Mouse (Mus musculus) MEL (cell line): Measurements from ENCODE around the gene Olfr1447. TPM values are rescaled to one million over a fixed set of nuclear protein-coding genes. Genes with fewer than 3 reads are reported as not detected.

Experiments used
- DNase-seq: peaks from one replicate; pipeline ENCODE4 v3.0.0; 2011; ENCODE audit warnings: low read depth, low spot score
- H3K27ac ChIP-seq: 2 replicates; pipeline ENCODE4 v1.5.1; 2012; ENCODE audit warnings: low read depth, mild to moderate bottlenecking, control low read depth, low read length, moderate library complexity; ENCODE audit not compliant: control insufficient read depth
- H3K27me3 ChIP-seq, 2 experiments: fragments of 150-350 bp in 1 of 2; sonication (generic) in 1 of 2; 2 replicates each; pipeline ENCODE4 v1.6.1; 2012; ENCODE audit warnings: low read length in 2 of 2, mild to moderate bottlenecking in 2 of 2, improper control_type of control experiment in 1 of 2, moderate library complexity in 1 of 2; ENCODE audit not compliant: insufficient read depth in 2 of 2, control insufficient read depth in 1 of 2
- H3K36me3 ChIP-seq, 2 experiments: 2 replicates each; pipeline ENCODE4 v1.6.1; 2012 to 2014; ENCODE audit warnings: low read length in 2 of 2, improper control_type of control experiment in 1 of 2, inconsistent platforms in 1 of 2, mild to moderate bottlenecking in 1 of 2; ENCODE audit not compliant: insufficient read depth in 2 of 2, control insufficient read depth in 1 of 2
- H3K4me1 ChIP-seq, 2 experiments: fragments of 150-350 bp in 1 of 2; sonication (generic) in 1 of 2; 2 replicates each; pipeline ENCODE4 v1.6.1; 2012; ENCODE audit warnings: low read length in 2 of 2, improper control_type of control experiment in 1 of 2, mild to moderate bottlenecking in 1 of 2; ENCODE audit not compliant: insufficient read depth in 2 of 2, control insufficient read depth in 1 of 2
- H3K4me3 ChIP-seq, 2 experiments: fragments of 150-350 bp in 1 of 2; sonication (generic) in 1 of 2; 2 replicates each; pipeline ENCODE4 v1.5.1; 2012; ENCODE audit warnings: low read depth in 2 of 2, low read length in 2 of 2, mild to moderate bottlenecking in 2 of 2, moderate library complexity in 2 of 2, control low read depth in 1 of 2, improper control_type of control experiment in 1 of 2; ENCODE audit not compliant: control insufficient read depth in 1 of 2, insufficient read depth in 1 of 2
- H3K79me2 ChIP-seq: 2 replicates; pipeline ENCODE4 v1.6.1; 2012; ENCODE audit warnings: mild to moderate bottlenecking, low read length, moderate library complexity; ENCODE audit not compliant: control insufficient read depth, poor library complexity, insufficient read depth
- H3K9ac ChIP-seq: 2 replicates; pipeline ENCODE4 v1.6.1; 2012; ENCODE audit warnings: low read depth, mild to moderate bottlenecking, control low read depth, low read length, moderate library complexity; ENCODE audit not compliant: control insufficient read depth, poor library complexity, severe bottlenecking
- H3K9me3 ChIP-seq: fragments of 150-350 bp; sonication (generic); replicated peaks from 2 replicates; pipeline ENCODE4 v1.6.1; 2012; ENCODE audit warnings: mild to moderate bottlenecking, low read length, improper control_type of control experiment, moderate library complexity; ENCODE audit not compliant: insufficient read depth
- BHLHE40 ChIP-seq: IDR thresholded peaks from 2 replicates; pipeline ENCODE4 v1.6.1; 2012; ENCODE audit warnings: low read depth, mild to moderate bottlenecking, inconsistent platforms, low read length, improper control_type of control experiment, borderline replicate concordance
- CHD1 ChIP-seq: IDR thresholded peaks from 2 replicates; pipeline ENCODE4 v1.6.1; 2012; ENCODE audit warnings: low read depth, mild to moderate bottlenecking, inconsistent platforms, low read length, improper control_type of control experiment
- CHD2 ChIP-seq: IDR thresholded peaks from 2 replicates; pipeline ENCODE4 v1.6.1; 2011; ENCODE audit warnings: low read length, improper control_type of control experiment
- E2F4 ChIP-seq: IDR thresholded peaks from 2 replicates; pipeline ENCODE4 v1.6.1; 2011; ENCODE audit warnings: low read depth, low read length, improper control_type of control experiment, borderline replicate concordance
- GABPA ChIP-seq: IDR thresholded peaks from 2 replicates; pipeline ENCODE4 v1.6.1; 2012; ENCODE audit warnings: low read depth, mild to moderate bottlenecking, inconsistent platforms, low read length, improper control_type of control experiment, moderate library complexity
- GATA1 ChIP-seq: IDR thresholded peaks from 2 replicates; pipeline ENCODE4 v1.6.1; 2011; ENCODE audit warnings: low read depth, low read length, improper control_type of control experiment
- JUND ChIP-seq: IDR thresholded peaks from 2 replicates; pipeline ENCODE4 v1.6.1; 2011; ENCODE audit warnings: low read depth, mild to moderate bottlenecking, improper control_type of control experiment, low read length
- MAX ChIP-seq: IDR thresholded peaks from 2 replicates; pipeline ENCODE4 v1.6.1; 2011; ENCODE audit warnings: low read length, improper control_type of control experiment
- MAZ ChIP-seq: IDR thresholded peaks from 2 replicates; pipeline ENCODE4 v1.6.1; 2012; ENCODE audit warnings: low read depth, mild to moderate bottlenecking, inconsistent platforms, low read length, improper control_type of control experiment
- MEF2A ChIP-seq: IDR thresholded peaks from 2 replicates; pipeline ENCODE4 v1.6.1; 2014; ENCODE audit warnings: low read depth, mild to moderate bottlenecking, inconsistent platforms, low read length, improper control_type of control experiment; ENCODE audit not compliant: poor library complexity, insufficient replicate concordance, severe bottlenecking; ENCODE audit errors: extremely low read depth
- MYB ChIP-seq: IDR thresholded peaks from 2 replicates; pipeline ENCODE4 v1.6.1; 2011; ENCODE audit warnings: mild to moderate bottlenecking, low read depth, low read length, improper control_type of control experiment
- MYC ChIP-seq: IDR thresholded peaks from 2 replicates; pipeline ENCODE4 v1.6.1; 2011; ENCODE audit warnings: low read depth, mild to moderate bottlenecking, low read length, improper control_type of control experiment, moderate library complexity
- NELFE ChIP-seq: IDR thresholded peaks from 2 replicates; pipeline ENCODE4 v1.6.1; 2011; ENCODE audit warnings: low read depth, low read length, improper control_type of control experiment
- POLR2AphosphoS2 ChIP-seq: IDR thresholded peaks from 2 replicates; pipeline ENCODE4 v1.6.1; 2011; ENCODE audit warnings: low read length, improper control_type of control experiment
- POLR2AphosphoS5 ChIP-seq: IDR thresholded peaks from 2 replicates; pipeline ENCODE4 v1.6.1; 2012; ENCODE audit warnings: low read depth, borderline replicate concordance, mild to moderate bottlenecking, inconsistent platforms, low read length, moderate library complexity, mixed read lengths
- RCOR1 ChIP-seq: IDR thresholded peaks from 2 replicates; pipeline ENCODE4 v1.6.1; 2012; ENCODE audit warnings: low read depth, mild to moderate bottlenecking, inconsistent platforms, low read length, improper control_type of control experiment
- SIN3A ChIP-seq: IDR thresholded peaks from 2 replicates; pipeline ENCODE4 v1.6.1; 2012; ENCODE audit warnings: low read length, improper control_type of control experiment, inconsistent platforms
- TAL1 ChIP-seq: IDR thresholded peaks from 2 replicates; pipeline ENCODE4 v1.6.1; 2012; ENCODE audit warnings: mild to moderate bottlenecking, inconsistent platforms, low read length, moderate library complexity, mixed read lengths
- TBP ChIP-seq: IDR thresholded peaks from 2 replicates; pipeline ENCODE4 v1.8.0; 2011; ENCODE audit warnings: low read depth, low read length, improper control_type of control experiment
- TCF12 ChIP-seq: IDR thresholded peaks from 2 replicates; pipeline ENCODE4 v1.6.1; 2014; ENCODE audit warnings: low read depth, mild to moderate bottlenecking, inconsistent platforms, low read length, improper control_type of control experiment, moderate library complexity
- UBTF ChIP-seq: IDR thresholded peaks from 2 replicates; pipeline ENCODE4 v1.6.1; 2012; ENCODE audit warnings: low read depth, mild to moderate bottlenecking, inconsistent platforms, low read length, improper control_type of control experiment, moderate library complexity, borderline replicate concordance; ENCODE audit not compliant: insufficient read depth
- USF1 ChIP-seq: IDR thresholded peaks from 2 replicates; pipeline ENCODE4 v1.6.1; 2014; ENCODE audit warnings: low read depth, mild to moderate bottlenecking, inconsistent platforms, low read length, improper control_type of control experiment, moderate library complexity
- USF2 ChIP-seq, 2 experiments: IDR thresholded peaks; 2 replicates each; pipeline ENCODE4 v1.6.1; 2011 to 2012; ENCODE audit warnings: improper control_type of control experiment in 2 of 2, low read length in 2 of 2, borderline replicate concordance in 1 of 2, inconsistent platforms in 1 of 2, low read depth in 1 of 2, mild to moderate bottlenecking in 1 of 2; ENCODE audit not compliant: insufficient read depth in 1 of 2
- ZC3H11A ChIP-seq: IDR thresholded peaks from 2 replicates; pipeline ENCODE4 v1.6.1; 2012; ENCODE audit warnings: low read depth, mild to moderate bottlenecking, inconsistent platforms, low read length, improper control_type of control experiment
- ZNF384 ChIP-seq: IDR thresholded peaks from 2 replicates; pipeline ENCODE4 v1.6.1; 2012; ENCODE audit warnings: low read depth, mild to moderate bottlenecking, inconsistent platforms, low read length, improper control_type of control experiment
- polyA plus RNA-seq, 2 experiments: library from polyadenylated mRNA; stranded (reverse) in 1 of 2; unstranded in 1 of 2; fragments of >175 nt in 1 of 2; fragments of >200 nt in 1 of 2; gene quantifications; 2 replicates each; pipeline versions ENCODE4 v1.2.1 to v1.2.4; 2012; ENCODE audit warnings: low replicate concordance in 2 of 2, low read depth in 1 of 2; ENCODE audit not compliant: insufficient read length in 2 of 2, insufficient read depth in 1 of 2, missing spikeins in 1 of 2
- total RNA-seq: library from RNA; depleted of rRNA; stranded (reverse); fragments of 300-350 nt; gene quantifications from 2 replicates; pipeline ENCODE4 v1.2.3, GENCODE M21; 2012

The Olfr1447 gene
- total and polyA plus RNA-seq, 3 experiments: not detected

DNA sequence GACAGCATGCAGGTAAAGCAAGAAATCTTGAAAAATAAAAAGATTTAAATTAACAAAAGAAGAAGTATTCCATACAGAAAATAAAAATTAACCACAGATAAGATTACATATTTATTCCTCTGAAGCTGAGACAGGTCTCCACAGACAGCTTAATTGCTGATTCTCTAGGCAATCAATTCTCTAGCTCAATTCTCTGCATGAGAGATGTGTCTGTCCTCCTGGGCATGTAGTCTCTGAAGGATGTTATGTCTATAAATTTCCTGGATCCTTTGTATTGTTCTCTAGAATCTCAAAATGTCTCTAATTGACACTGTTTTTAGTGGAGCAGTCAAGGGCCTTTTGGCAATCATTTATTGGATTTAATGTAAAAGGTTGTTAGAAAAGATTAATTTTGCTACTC is 27.0 kb upstream of the Olfr1447 start, which contains the start of gene Olfr1449:
Gene Olfr1449, plus strand, starts transcription at position 301 of the 400 bp plus-strand sequence.
- no peak for DNase-seq
- Histone ChIP-seq H3K4me3 (no peak within 1 kb of the TSS), H3K9me3 (no peaks in the 10 kb centered on the region), H3K4me1 (no peaks in the 10 kb centered on the region), H3K27ac (no peak within 1 kb of the TSS), H3K9ac (no peak within 1 kb of the TSS), H3K36me3 (no peaks in the 10 kb centered on the region), H3K79me2 (no peaks in the 10 kb centered on the region), H3K27me3 (no peaks in the 10 kb centered on the region)
- TF ChIP-seq JUND: no peak
- no peak for TF ChIP-seq E2F4
- TF ChIP-seq GABPA: no peak
- no peak for TF ChIP-seq GATA1
- TF ChIP-seq UBTF: no peak
- TF ChIP-seq NELFE: no peak
- TF ChIP-seq BHLHE40: no peak
- TF ChIP-seq MYC: no peak
- no peak for TF ChIP-seq MYB
- no peak for TF ChIP-seq ZNF384
- TF ChIP-seq SIN3A: no peak
- no peak for TF ChIP-seq USF2 (IDR thresholded peaks at IDR 0.05; ENCODE audit: borderline replicate concordance in 1 of 2, insufficient read depth in 1 of 2, low read depth in 1 of 2, low read length in 2 of 2)
- no peak for TF ChIP-seq TAL1
- TF ChIP-seq RCOR1: no peak
- TF ChIP-seq MAZ: no peak
- no peak for TF ChIP-seq POLR2AphosphoS2
- TF ChIP-seq ZC3H11A: no peak
- TF ChIP-seq USF1: no peak
- TF ChIP-seq MAX: no peak
- TF ChIP-seq TBP: no peak

DNA sequence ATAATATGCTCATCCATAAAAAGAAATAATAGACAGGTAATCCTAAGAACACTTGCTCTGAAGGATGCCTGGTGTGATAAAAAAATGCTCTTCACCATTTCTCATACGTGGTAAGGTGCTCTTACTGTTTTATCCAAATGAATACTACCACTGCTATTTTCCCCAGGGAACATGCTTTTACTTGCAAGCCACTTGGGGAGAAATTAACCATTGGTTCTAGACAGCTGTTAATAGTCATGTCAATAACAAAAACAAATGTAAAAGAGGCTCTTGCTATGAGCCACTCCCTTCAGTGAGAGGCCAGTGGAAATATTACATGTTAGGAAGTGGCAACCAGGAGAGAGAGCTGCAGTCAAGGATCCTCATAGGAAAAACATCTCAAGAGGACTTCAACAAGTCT is 20.8 kb upstream of the Olfr1447 start, which contains the start of gene Olfr1448:
Gene Olfr1448, minus strand, starts transcription at position 101 of the 400 bp plus-strand sequence.
- Histone ChIP-seq H3K27ac (no peak within 1 kb of the TSS), H3K4me1 (no peaks in the 10 kb centered on the region), H3K9me3 (no peaks in the 10 kb centered on the region), H3K79me2 (no peaks in the 10 kb centered on the region), H3K9ac (no peak within 1 kb of the TSS), H3K36me3 (no peaks in the 10 kb centered on the region), H3K4me3 (no peak within 1 kb of the TSS), H3K27me3 (no peaks in the 10 kb centered on the region)
- no peak for DNase-seq
- no peak for TF ChIP-seq ZNF384
- TF ChIP-seq CHD1: no peak
- no peak for TF ChIP-seq POLR2AphosphoS5
- TF ChIP-seq MEF2A: no peak
- TF ChIP-seq TCF12: no peak
- TF ChIP-seq CHD2: no peak
- no peak for TF ChIP-seq GABPA
- TF ChIP-seq NELFE: no peak
